Mouse (Mus musculus): Measurements from ENCODE around the gene Gga1. TPM values are rescaled to one million over a fixed set of nuclear protein-coding genes. Genes with fewer than 3 reads are reported as not detected.

The Gga1 gene
- polyA plus RNA-seq, 1 experiment from 2014 or later: 56.5 TPM

- Histone ChIP-seq H3K4me3 (peak overlapping the region; percentile 47), H3K4me1 (peaks cover 15% of the 10 kb centered on the region), H3K27me3 (ENCODE audit: low read depth, poor library complexity, severe bottlenecking) (no peaks in the 10 kb centered on the region), H3K27ac (peak overlapping the region; percentile 80), H3K9me3 (replicated peaks) (no peaks in the 10 kb centered on the region), H3K36me3 (peaks cover 45% of the 10 kb centered on the region)
- WGBS: 4% methylated on average over 9 of the region's 9 CpGs
- DNase-seq (ENCODE audit: low spot score): peak; percentile 89
Measured at GRCm38 (mm10) chr15:78942663-78943062, 65.7 kb downstream of the Gga1 start.

Small RNA genes lying within 50 kb of the gene (microRNA-seq; reads per million reads assigned to microRNA genes)
- not detected for gene Mir6955

Other genes with a start within 250 kb of the Gga1 start
- gene Elfn2, start 158.4 kb upstream of the Gga1 start, polyA plus RNA-seq (2016; fragmentation: Nextera tagmentation; extraction: Ambion mirVana): not detected in 2 replicates
- gene Mfng, start 103.7 kb upstream of the Gga1 start, polyA plus RNA-seq (2016; fragmentation: Nextera tagmentation; extraction: Ambion mirVana): 11.1 and 13.1 TPM in 2 replicates
- gene Card10, start 74.1 kb upstream of the Gga1 start, polyA plus RNA-seq (2016; fragmentation: Nextera tagmentation; extraction: Ambion mirVana): 4.7 and 5.3 TPM in 2 replicates
- gene Cdc42ep1, start 34.6 kb upstream of the Gga1 start, polyA plus RNA-seq (2016; fragmentation: Nextera tagmentation; extraction: Ambion mirVana): 18.8 and 22.0 TPM in 2 replicates
- not detected in 2 replicates for gene Lgals2, start 21.7 kb upstream of the Gga1 start, polyA plus RNA-seq (2016; fragmentation: Nextera tagmentation; extraction: Ambion mirVana)
- 0.13 and 0.51 TPM in 2 replicates for gene Gm49510, start 22.5 kb downstream of the Gga1 start, polyA plus RNA-seq (2016; fragmentation: Nextera tagmentation; extraction: Ambion mirVana)
- gene Sh3bp1, start 22.6 kb downstream of the Gga1 start, polyA plus RNA-seq (2016; fragmentation: Nextera tagmentation; extraction: Ambion mirVana): 51.1 and 51.2 TPM in 2 replicates
- 37.1 and 40.8 TPM in 2 replicates for gene Pdxp, start 36.7 kb downstream of the Gga1 start, polyA plus RNA-seq (2016; fragmentation: Nextera tagmentation; extraction: Ambion mirVana)
- 292 and 458 TPM in 2 replicates for gene Lgals1, start 49.5 kb downstream of the Gga1 start, polyA plus RNA-seq (2016; fragmentation: Nextera tagmentation; extraction: Ambion mirVana)
- 70.6 and 84.9 TPM in 2 replicates for gene Nol12, start 57.7 kb downstream of the Gga1 start, polyA plus RNA-seq (2016; fragmentation: Nextera tagmentation; extraction: Ambion mirVana)
- gene Triobp, start 70.5 kb downstream of the Gga1 start, polyA plus RNA-seq (2016; fragmentation: Nextera tagmentation; extraction: Ambion mirVana): 47.9 and 54.6 TPM in 2 replicates
- gene H1f0, start 151.3 kb downstream of the Gga1 start, polyA plus RNA-seq (2016; fragmentation: Nextera tagmentation; extraction: Ambion mirVana): 330 and 448 TPM in 2 replicates
- 0.13 TPM in 1 of 2 replicates, not detected in the other for gene Galr3, start 164.7 kb downstream of the Gga1 start, polyA plus RNA-seq (2016; fragmentation: Nextera tagmentation; extraction: Ambion mirVana)
- gene Ankrd54, start 185.7 kb downstream of the Gga1 start, polyA plus RNA-seq (2016; fragmentation: Nextera tagmentation; extraction: Ambion mirVana): 73.8 and 77.9 TPM in 2 replicates
- gene Eif3l, start 198.0 kb downstream of the Gga1 start, polyA plus RNA-seq (2016; fragmentation: Nextera tagmentation; extraction: Ambion mirVana): 278 and 295 TPM in 2 replicates
- gene Micall1, start 231.7 kb downstream of the Gga1 start, polyA plus RNA-seq (2016; fragmentation: Nextera tagmentation; extraction: Ambion mirVana): 6.8 and 9.7 TPM in 2 replicates